Mouse (Mus musculus) heart, embryonic 13.5 days (tissue): ENCODE measurements around the gene AC124502.3. TPM values are rescaled to one million over a fixed set of nuclear protein-coding genes. Genes with fewer than 3 reads are reported as not detected.
A peak's percentile ranks its signal among the peaks of the same experiment; 100 is the strongest.

Experiments
- ATAC-seq: fragments of 200-750 bp; cut with Nextera tagmentation; 2 replicates; pipeline ENCODE4 v1.8.0; 2017; ENCODE audit warnings: moderate TSS enrichment; ENCODE audit not compliant: insufficient number of reproducible peaks, low FRiP score, low TSS enrichment; ENCODE audit errors: extremely low read depth
- H3K27ac ChIP-seq: fragments of 300-500 bp; sonication (generic); replicated peaks from 2 replicates; pipeline ENCODE4 v1.5.1; 2015; ENCODE audit warnings: moderate library complexity, mild to moderate bottlenecking, inconsistent platforms
- H3K27me3 ChIP-seq: fragments of 300-500 bp; sonication (generic); replicated peaks from 2 replicates; pipeline ENCODE4 v1.6.1; 2015; ENCODE audit warnings: mild to moderate bottlenecking, inconsistent platforms
- H3K36me3 ChIP-seq: fragments of 300-500 bp; sonication (generic); 2 replicates; pipeline ENCODE4 v1.6.1; 2015; ENCODE audit warnings: mild to moderate bottlenecking, inconsistent platforms
- H3K4me1 ChIP-seq: fragments of 300-500 bp; sonication (generic); 2 replicates; pipeline ENCODE4 v1.6.1; 2015; ENCODE audit warnings: inconsistent platforms
- H3K4me2 ChIP-seq: fragments of 300-500 bp; sonication (generic); 2 replicates; pipeline ENCODE4 v1.6.1; 2015; ENCODE audit warnings: inconsistent platforms, mild to moderate bottlenecking, moderate library complexity
- H3K4me3 ChIP-seq: fragments of 300-500 bp; sonication (generic); 2 replicates; pipeline ENCODE4 v1.5.1; 2015; ENCODE audit warnings: moderate library complexity, mild to moderate bottlenecking, inconsistent platforms
- H3K9ac ChIP-seq: fragments of 300-500 bp; sonication (generic); 2 replicates; pipeline ENCODE4 v1.6.1; 2015; ENCODE audit warnings: inconsistent platforms, mild to moderate bottlenecking, moderate library complexity
- H3K9me3 ChIP-seq: fragments of 300-500 bp; sonication (generic); 2 replicates; pipeline ENCODE4 v1.6.1; 2016; ENCODE audit warnings: inconsistent platforms
- WGBS: fragments of 180-500 bp; shearing (Covaris S2); methylation state at CpG from one replicate; pipeline ENCODE4 v1.1.7; 2015; ENCODE audit warnings: mixed read lengths; 5-methylcytosine and 5-hydroxymethylcytosine counted together
- polyA plus RNA-seq: library from polyadenylated mRNA; unstranded; fragments of >200 nt; fragmentation: Nextera tagmentation; extraction: Ambion mirVana; gene quantifications from 2 replicates; pipeline ENCODE4 v1.2.1, GENCODE M21; 2015

Gene AC124502.3
- polyA plus RNA-seq, 1 experiment from 2014 or later = 1.4 TPM

GRCm38 (mm10) chr19:5032686-5033085 is 6.0 kb upstream of the AC124502.3 start:
- Histone ChIP-seq H3K27ac (no peak overlapping the region), H3K9ac (no peak overlapping the region), H3K9me3 (no peaks in the 10 kb centered on the region), H3K4me1 (peaks cover 2% of the 10 kb centered on the region), H3K4me2 (no peak overlapping the region), H3K4me3 (no peak overlapping the region), H3K27me3 (no peaks in the 10 kb centered on the region), H3K36me3 (peaks cover 46% of the 10 kb centered on the region)
- 74% methylated on average over 3 of the region's 3 CpGs for WGBS
- ATAC-seq = no peak

GRCm38 (mm10) chr19:5036577-5036976 is 2.1 kb upstream of the AC124502.3 start:
- ATAC-seq = no peak
- peaks cover 27% of the 10 kb centered on the region for H3K4me1 ChIP-seq
- H3K27me3 ChIP-seq = no peaks in the 10 kb centered on the region
- H3K9ac ChIP-seq = no peak overlapping the region
- no peak overlapping the region for H3K4me2 ChIP-seq
- no peak overlapping the region for H3K4me3 ChIP-seq
- no peak overlapping the region for H3K27ac ChIP-seq
- H3K9me3 ChIP-seq = no peaks in the 10 kb centered on the region
- H3K36me3 ChIP-seq = peaks cover 7% of the 10 kb centered on the region
- 72% methylated on average over 4 of the region's 4 CpGs for WGBS

GRCm38 (mm10) chr19:5037678-5038571 is 766 bp upstream of the AC124502.3 start:
- no peaks in the 10 kb centered on the region for H3K9me3 ChIP-seq
- peaks cover 39% of the 10 kb centered on the region for H3K4me1 ChIP-seq
- H3K36me3 ChIP-seq = peaks cover 3% of the 10 kb centered on the region; the same call in 1 of the 2 replicates
- peak overlapping the region; percentile 99 for H3K4me2 ChIP-seq
- H3K9ac ChIP-seq = peak overlapping the region; percentile 97
- peak overlapping the region; percentile 79 for H3K4me3 ChIP-seq
- H3K27me3 ChIP-seq = no peaks in the 10 kb centered on the region
- 4% methylated on average over 32 of the region's 32 CpGs for WGBS
- 0 out of 2 replicates have a peak, but pooled peaks have one; percentile 20 for ATAC-seq
- H3K27ac ChIP-seq = peak overlapping the region; percentile 76

GRCm38 (mm10) chr19:5039301-5040114 is 817 bp downstream of the AC124502.3 start:
- WGBS = 14% methylated on average over 41 of the region's 41 CpGs
- ATAC-seq = no peak
- H3K4me2 ChIP-seq = peak overlapping the region; percentile 99
- peak overlapping the region; percentile 79 for H3K4me3 ChIP-seq
- H3K36me3 ChIP-seq = peaks cover 15% of the 10 kb centered on the region
- peaks cover 39% of the 10 kb centered on the region for H3K4me1 ChIP-seq
- peak overlapping the region; percentile 76 for H3K27ac ChIP-seq
- peak overlapping the region; percentile 97 for H3K9ac ChIP-seq
- H3K27me3 ChIP-seq = no peaks in the 10 kb centered on the region
- no peaks in the 10 kb centered on the region for H3K9me3 ChIP-seq

GRCm38 (mm10) chr19:5040862-5041523 is 2.3 kb downstream of the AC124502.3 start, which contains the start of gene Brms1:
TSS of gene Brms1 (plus strand) at chr19:5041354.
- H3K4me2 ChIP-seq = peak within 1 kb of the TSS; percentile 99
- H3K4me3 ChIP-seq = peak within 1 kb of the TSS; percentile 79
- peaks cover 39% of the 10 kb centered on the region for H3K4me1 ChIP-seq
- H3K9ac ChIP-seq = peak within 1 kb of the TSS; percentile 97
- peaks cover 22% of the 10 kb centered on the region for H3K36me3 ChIP-seq
- ATAC-seq = peak; percentile 49
- H3K9me3 ChIP-seq = no peaks in the 10 kb centered on the region
- peak within 1 kb of the TSS; percentile 72 for H3K27ac ChIP-seq
- H3K27me3 ChIP-seq = no peaks in the 10 kb centered on the region
- 4% methylated on average over 40 of the region's 40 CpGs for WGBS

- peak overlapping the region; percentile 79 for H3K4me3 ChIP-seq
- 2% methylated on average over 16 of the region's 16 CpGs for WGBS
- H3K9ac ChIP-seq = peak overlapping the region; percentile 97
- no peaks in the 10 kb centered on the region for H3K27me3 ChIP-seq
- H3K4me2 ChIP-seq = peak overlapping the region; percentile 99
- no peak for ATAC-seq
- no peaks in the 10 kb centered on the region for H3K9me3 ChIP-seq
- peaks cover 28% of the 10 kb centered on the region for H3K36me3 ChIP-seq
- H3K4me1 ChIP-seq = peaks cover 39% of the 10 kb centered on the region
- peak overlapping the region; percentile 72 for H3K27ac ChIP-seq
Observed at GRCm38 (mm10) chr19:5041588-5041987, 2.9 kb downstream of the AC124502.3 start.

GRCm38 (mm10) chr19:5045531-5045930 is 6.8 kb downstream of the AC124502.3 start:
- H3K9me3 ChIP-seq = no peaks in the 10 kb centered on the region
- H3K27ac ChIP-seq = no peak overlapping the region
- WGBS = 72% methylated on average over 4 of the region's 4 CpGs
- H3K4me1 ChIP-seq = peaks cover 26% of the 10 kb centered on the region
- ATAC-seq = no peak
- no peak overlapping the region for H3K4me2 ChIP-seq
- H3K36me3 ChIP-seq = peaks cover 57% of the 10 kb centered on the region
- H3K27me3 ChIP-seq = peaks cover 3% of the 10 kb centered on the region; the same call in 1 of the 2 replicates
- H3K9ac ChIP-seq = no peak overlapping the region
- no peak overlapping the region for H3K4me3 ChIP-seq

- Histone ChIP-seq H3K36me3 (peaks cover 50% of the 10 kb centered on the region), H3K4me1 (peaks cover 34% of the 10 kb centered on the region), H3K9me3 (no peaks in the 10 kb centered on the region), H3K9ac (no peak overlapping the region), H3K4me3 (no peak overlapping the region), H3K4me2 (no peak overlapping the region), H3K27me3 (peaks cover 28% of the 10 kb centered on the region), H3K27ac (no peak overlapping the region)
- WGBS = 83% methylated on average over 14 of the region's 14 CpGs
- ATAC-seq = no peak
Observed at GRCm38 (mm10) chr19:5048138-5049056, 9.7 kb downstream of the AC124502.3 start.

GRCm38 (mm10) chr19:5049325-5049724 is 10.6 kb downstream of the AC124502.3 start:
- ATAC-seq = no peak
- no peak overlapping the region for H3K27ac ChIP-seq
- 82% methylated on average over 6 of the region's 6 CpGs for WGBS
- H3K36me3 ChIP-seq = peaks cover 42% of the 10 kb centered on the region
- H3K4me2 ChIP-seq = no peak overlapping the region
- H3K27me3 ChIP-seq = peaks cover 33% of the 10 kb centered on the region
- H3K4me1 ChIP-seq = peaks cover 34% of the 10 kb centered on the region
- H3K9ac ChIP-seq = no peak overlapping the region
- H3K4me3 ChIP-seq = no peak overlapping the region
- H3K9me3 ChIP-seq = no peaks in the 10 kb centered on the region
